Mouse (Mus musculus): ENCODE results near the gene Psd. TPM values are rescaled to one million over a fixed set of nuclear protein-coding genes. Genes with fewer than 3 reads are reported as not detected.
A peak's percentile ranks its signal among the peaks of the same experiment; 100 is the strongest.

Gene Psd
- total RNA-seq (2021), result 100 to 1,000 TPM; 701 to 730 TPM
- long read RNA-seq, experiment 1, transcript Psd-210 (16 exons, 3,398 nt), result minor isoform, 9 of 430 reads
- long read RNA-seq, experiment 1, transcript Psd-208 (8 exons, 2,034 nt), result major isoform, 272 of 430 reads
- long read RNA-seq, experiment 1, partial matches to known transcripts, result 56 of 430 reads
- long read RNA-seq, experiment 1, other reads (novel, unspliced or antisense), result 86 of 430 reads
- long read RNA-seq, experiment 2, transcript Psd-210 (16 exons, 3,398 nt), result minor isoform, 10 of 513 reads
- long read RNA-seq, experiment 2, transcript Psd-208 (8 exons, 2,034 nt), result major isoform, 306 of 513 reads
- long read RNA-seq, experiment 2, partial matches to known transcripts, result 81 of 513 reads
- long read RNA-seq, experiment 2, other reads (novel, unspliced or antisense), result 112 of 513 reads

GRCm38 (mm10) chr19:46326756-46327305 is at the start of gene Psd:
Gene Psd (minus strand): TSS chr19:46327156.
- peak in 1 of 2 experiments; percentile 74 for DNase-seq (ENCODE audit: low spot score in 2 of 2)

- DNase-seq (ENCODE audit: low spot score in 2 of 2), result no peak
Measured at GRCm38 (mm10) chr19:46375891-46376290, 48.9 kb upstream of the Psd start.

- DNase-seq (ENCODE audit: low spot score in 2 of 2), result peak; percentile 60 to 86
Measured at GRCm38 (mm10) chr19:46375489-46375888, 48.5 kb upstream of the Psd start.

- peak in 1 of 2 experiments; percentile 16 for DNase-seq (ENCODE audit: low spot score in 2 of 2)
Measured at GRCm38 (mm10) chr19:46374477-46375088, 47.6 kb upstream of the Psd start.

- DNase-seq (ENCODE audit: low spot score in 2 of 2), result peak in 1 of 2 experiments; percentile 55
Measured at GRCm38 (mm10) chr19:46369204-46369603, 42.2 kb upstream of the Psd start.

GRCm38 (mm10) chr19:46367798-46368590 is 41.0 kb upstream of the Psd start:
- no peak for DNase-seq (ENCODE audit: low spot score in 2 of 2)

- no peak for DNase-seq (ENCODE audit: low spot score in 2 of 2)
Measured at GRCm38 (mm10) chr19:46363294-46364009, 36.5 kb upstream of the Psd start.

- DNase-seq (ENCODE audit: low spot score in 2 of 2), result no peak
Measured at GRCm38 (mm10) chr19:46362104-46362503, 35.1 kb upstream of the Psd start.

GRCm38 (mm10) chr19:46358381-46358780 is 31.4 kb upstream of the Psd start:
- no peak for DNase-seq (ENCODE audit: low spot score in 2 of 2)

GRCm38 (mm10) chr19:46357344-46358280 is 30.7 kb upstream of the Psd start:
- DNase-seq (ENCODE audit: low spot score in 2 of 2), result no peak

GRCm38 (mm10) chr19:46356701-46357138 is 29.8 kb upstream of the Psd start:
- DNase-seq (ENCODE audit: low spot score in 2 of 2), result peak; percentile 86 to 92

GRCm38 (mm10) chr19:46350168-46350932 is 23.4 kb upstream of the Psd start, which contains the start of gene 2310034G01Rik:
Gene 2310034G01Rik (minus strand): TSS chr19:46350302.
- no peak for DNase-seq (ENCODE audit: low spot score in 2 of 2)

- no peak for DNase-seq (ENCODE audit: low spot score in 2 of 2)
Measured at GRCm38 (mm10) chr19:46349550-46349949, 22.6 kb upstream of the Psd start.

- peak; percentile 82 to 89 for DNase-seq (ENCODE audit: low spot score in 2 of 2)
Measured at GRCm38 (mm10) chr19:46348761-46349458, 22.0 kb upstream of the Psd start.

- no peak for DNase-seq (ENCODE audit: low spot score in 2 of 2)
Measured at GRCm38 (mm10) chr19:46347936-46348668, 21.1 kb upstream of the Psd start.

GRCm38 (mm10) chr19:46347146-46347545 is 20.2 kb upstream of the Psd start:
- DNase-seq (ENCODE audit: low spot score in 2 of 2), result no peak

GRCm38 (mm10) chr19:46344710-46345419 is 17.9 kb upstream of the Psd start:
- no peak for DNase-seq (ENCODE audit: low spot score in 2 of 2)
